Mouse (Mus musculus) embryonic fibroblast, embryonic 13.5 days (primary cell): ENCODE results near the gene Abhd12. TPM values are rescaled to one million over a fixed set of nuclear protein-coding genes. Genes with fewer than 3 reads are reported as not detected.
A peak's percentile ranks its signal among the peaks of the same experiment; 100 is the strongest.
"Not testable (repeated sequence)": the region's sequence is repeated elsewhere in the genome, so short reads cannot be mapped to it uniquely, and the experiment has no call there.

Experiments used
- H3K27ac ChIP-seq: 2 replicates; pipeline ENCODE4 v1.5.1; 2012; ENCODE audit warnings: low read length, control low read depth, inconsistent platforms; ENCODE audit not compliant: insufficient read depth
- H3K4me1 ChIP-seq: 2 replicates; pipeline ENCODE4 v1.6.1; 2011; ENCODE audit warnings: low read length; ENCODE audit not compliant: control insufficient read depth, insufficient read depth
- H3K4me3 ChIP-seq: 2 replicates; pipeline ENCODE4 v1.5.1; 2011; ENCODE audit warnings: mild to moderate bottlenecking, control low read depth, low read length; ENCODE audit not compliant: insufficient read depth
- CTCF ChIP-seq: IDR thresholded peaks from 2 replicates; pipeline ENCODE4 v1.5.1; 2011; ENCODE audit warnings: mild to moderate bottlenecking, control low read depth, low read length, moderate library complexity, borderline replicate concordance; ENCODE audit not compliant: insufficient read depth
- POLR2A ChIP-seq: IDR thresholded peaks from 2 replicates; pipeline ENCODE4 v1.6.1; 2011; ENCODE audit warnings: low read depth, mild to moderate bottlenecking, control low read depth, low read length, moderate library complexity
- polyA plus RNA-seq: library from polyadenylated mRNA; stranded (reverse); fragments of >200 nt; gene quantifications from 2 replicates; pipeline ENCODE4 v1.2.4, GENCODE M21; 2011; ENCODE audit warnings: low read depth; ENCODE audit not compliant: missing spikeins, insufficient read length

Abhd12 gene
- polyA plus RNA-seq, 1 experiment = 47.2 TPM

DNA sequence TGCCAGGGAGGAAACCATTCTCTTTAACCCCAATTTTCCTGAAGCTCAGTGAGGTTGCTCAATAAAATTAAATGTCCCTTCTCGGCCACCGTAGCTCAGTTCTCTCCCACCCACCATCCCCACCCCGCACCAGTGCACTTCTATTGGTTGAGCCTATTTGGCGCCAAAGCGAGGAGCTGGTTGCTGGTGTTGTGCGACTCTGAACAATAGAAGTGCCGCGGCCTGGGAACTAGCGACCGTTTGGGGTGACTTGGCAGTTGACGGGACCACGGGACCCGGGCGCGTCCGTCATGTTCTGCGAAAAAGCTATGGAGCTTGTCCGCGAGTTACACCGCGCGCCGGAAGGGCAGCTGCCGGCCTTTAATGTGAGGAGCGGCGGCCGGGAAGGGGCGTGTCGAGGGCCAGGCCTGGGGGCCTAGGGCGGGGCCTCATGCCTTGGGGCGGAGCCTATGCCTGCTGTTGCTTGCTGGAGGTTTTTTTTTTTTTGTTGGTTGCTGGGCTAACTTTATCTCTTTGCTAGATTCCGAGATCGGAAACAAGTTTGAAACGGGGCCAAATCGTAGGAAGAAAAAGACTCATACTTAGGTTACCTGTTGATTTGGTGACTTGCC lies 5.0 kb upstream of the Abhd12 start:
- Histone ChIP-seq H3K4me3 (peak overlapping the region; percentile 76), H3K4me1 (no peaks in the 10 kb centered on the region), H3K27ac (no peak overlapping the region)
- peak; percentile 43 for TF ChIP-seq POLR2A
- no peak for TF ChIP-seq CTCF

DNA sequence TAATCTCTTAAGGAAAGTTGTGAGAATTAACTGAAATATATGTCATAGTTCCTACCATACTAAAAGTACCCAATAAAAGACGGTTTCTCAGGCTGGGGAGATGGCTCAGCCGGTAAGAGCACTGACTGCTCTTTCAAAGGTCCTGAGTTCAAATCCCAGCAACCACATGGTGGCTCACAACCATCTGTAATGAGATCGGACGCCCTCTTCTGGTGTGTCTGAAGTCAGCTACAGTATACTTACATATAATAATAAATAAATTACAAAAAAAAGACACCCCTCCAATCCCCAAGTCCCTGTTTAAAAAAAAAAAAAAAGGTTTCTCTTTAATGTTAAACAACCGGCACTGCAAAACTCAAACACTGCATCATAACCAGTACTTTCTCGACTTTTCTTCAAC lies 4.3 kb upstream of the Abhd12 start:
- not testable (repeated sequence) for H3K27ac ChIP-seq

GRCm38 (mm10) chr2:150904936-150905450 lies 452 bp upstream of the Abhd12 start, which contains the start of gene Gins1:
TSS of gene Gins1 (plus strand) at chr2:150905400.
- H3K27ac ChIP-seq = peak within 1 kb of the TSS; percentile 53
- peak within 1 kb of the TSS; percentile 64 for H3K4me3 ChIP-seq
- TF ChIP-seq CTCF (no peak), POLR2A (no peak)
- no peaks in the 10 kb centered on the region for H3K4me1 ChIP-seq

More for the DNA sequence above, 4.3 kb upstream of the Abhd12 start:
- not testable (repeated sequence) for H3K4me3 ChIP-seq, H3K4me1 ChIP-seq

DNA sequence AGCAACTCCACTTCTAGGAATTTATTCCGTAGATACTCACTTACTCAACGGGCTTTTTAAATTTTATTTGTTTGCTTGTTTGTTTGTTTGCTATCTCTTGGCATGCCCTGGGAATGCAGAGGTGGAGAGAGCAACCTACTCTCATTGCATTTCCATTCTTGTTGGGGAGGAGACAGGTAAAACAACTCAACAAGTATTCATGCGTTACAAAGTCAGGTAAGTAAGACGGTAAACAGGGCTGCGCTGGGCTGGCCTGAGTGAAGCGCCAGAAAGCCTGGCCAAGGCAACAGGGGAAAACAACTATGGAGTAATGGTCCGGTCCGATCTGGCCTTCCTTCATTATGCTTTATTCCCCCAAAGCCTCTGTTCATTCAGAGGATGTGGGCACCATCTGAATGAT lies 2.2 kb downstream of the Abhd12 start:
- Histone ChIP-seq H3K4me1 (no peaks in the 10 kb centered on the region), H3K4me3 (no peak overlapping the region), H3K27ac (no peak overlapping the region)
- TF ChIP-seq POLR2A = no peak
- no peak for TF ChIP-seq CTCF

DNA sequence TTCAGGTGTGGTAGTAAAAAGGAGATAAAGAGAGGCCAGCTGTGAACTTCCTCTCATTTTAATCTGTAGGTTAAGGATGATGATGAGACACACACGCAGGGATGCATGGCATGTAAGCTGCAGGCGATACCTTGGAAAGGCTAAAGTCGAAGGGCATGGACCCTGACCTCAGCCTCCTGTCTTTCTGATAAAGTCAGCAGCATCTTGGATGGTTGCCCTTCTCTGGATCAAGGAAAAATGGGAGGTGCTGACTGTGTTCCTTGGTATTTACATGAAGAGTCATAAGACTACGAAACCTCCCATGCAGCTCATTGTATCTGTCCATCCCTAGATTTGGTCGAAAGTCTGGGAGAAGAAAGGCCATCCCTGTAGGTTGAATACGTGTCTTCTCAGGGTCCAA lies 4.2 kb downstream of the Abhd12 start:
- Histone ChIP-seq H3K27ac (no peak overlapping the region), H3K4me1 (no peaks in the 10 kb centered on the region), H3K4me3 (no peak overlapping the region)
- TF ChIP-seq CTCF (no peak), POLR2A (no peak)

DNA sequence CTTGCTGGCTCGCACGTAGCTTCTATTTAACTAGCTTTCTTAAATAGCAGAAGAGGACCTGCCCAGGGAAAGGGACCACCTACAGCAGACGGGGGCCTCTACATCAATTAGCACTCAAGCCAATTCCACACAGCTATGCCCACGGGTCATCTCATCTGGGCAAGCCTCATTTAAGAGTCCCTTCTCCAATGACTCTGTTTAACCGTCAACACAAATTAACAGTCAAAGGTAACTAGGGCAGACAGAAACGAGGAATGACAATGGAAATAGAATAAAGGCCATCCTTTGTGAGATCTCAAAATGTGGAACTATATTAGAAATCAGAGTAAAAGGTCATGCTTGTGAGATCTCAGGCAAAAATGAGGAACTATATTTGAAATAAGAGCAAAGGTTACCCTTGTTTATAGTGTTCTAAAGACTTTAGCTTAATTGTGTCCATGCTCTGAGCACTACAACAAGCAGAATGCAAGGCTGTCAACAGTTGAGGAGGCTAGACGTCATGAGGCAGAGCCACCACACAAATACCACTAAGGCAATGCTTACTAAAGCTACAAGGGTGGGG lies 8.8 kb downstream of the Abhd12 start:
- H3K4me3 ChIP-seq = no peak overlapping the region
- H3K4me1 ChIP-seq = no peaks in the 10 kb centered on the region; the same call in 1 of the 2 replicates
- H3K27ac ChIP-seq = no peak overlapping the region
- TF ChIP-seq POLR2A (no peak), CTCF (no peak)

DNA sequence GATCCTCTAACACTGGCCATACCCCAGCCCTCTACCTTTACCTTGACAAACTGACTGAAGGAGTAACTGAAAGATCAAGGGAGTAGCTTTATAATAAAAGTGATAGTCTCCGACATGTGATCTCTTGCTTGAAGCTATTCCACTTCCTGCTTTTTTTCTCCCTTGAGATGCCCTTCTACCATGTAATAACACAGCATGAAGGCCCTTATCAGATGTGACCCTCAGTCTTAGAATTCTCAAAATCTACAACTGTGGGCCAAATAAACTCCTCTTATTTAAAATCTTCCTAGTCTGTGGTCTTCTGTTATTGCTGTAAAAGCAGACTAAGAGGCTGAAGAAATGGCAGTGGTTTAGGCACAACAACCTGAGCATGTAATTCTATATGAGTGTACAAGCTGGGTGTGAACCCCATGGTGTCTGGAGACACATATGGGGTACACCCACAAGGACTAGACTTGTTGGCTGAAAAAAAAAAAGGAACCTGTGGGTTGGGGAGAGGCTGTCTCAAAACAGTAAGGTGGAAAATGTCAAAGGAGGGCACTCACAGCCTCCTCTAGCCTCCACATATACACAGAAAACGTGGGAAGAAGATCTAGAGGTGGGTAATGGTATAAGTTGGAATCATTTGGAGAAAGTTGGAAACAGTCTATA lies 9.8 kb downstream of the Abhd12 start:
- Histone ChIP-seq H3K27ac (no peak overlapping the region), H3K4me1 (no peaks in the 10 kb centered on the region; the same call in 1 of the 2 replicates), H3K4me3 (no peak overlapping the region)
- TF ChIP-seq CTCF = no peak
- TF ChIP-seq POLR2A = no peak

DNA sequence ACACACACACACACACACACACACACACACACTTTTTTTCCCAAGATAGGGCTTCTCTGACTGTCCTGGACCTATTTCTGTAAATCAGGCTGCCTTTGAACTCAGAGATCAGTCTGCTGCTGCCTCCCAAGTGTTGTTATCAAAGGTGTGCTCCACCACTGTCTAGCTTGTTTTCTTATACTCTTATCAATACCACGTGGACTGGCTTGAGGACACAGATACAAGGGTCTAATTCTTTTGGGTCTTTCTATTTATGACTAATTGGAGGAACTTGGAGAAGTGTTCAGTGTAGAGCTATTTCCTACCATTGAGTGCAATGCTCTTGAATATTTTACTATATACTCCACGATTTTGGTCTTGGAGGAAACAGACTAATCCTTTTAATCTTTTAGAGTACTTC lies 17.2 kb downstream of the Abhd12 start:
- no peak overlapping the region for H3K4me3 ChIP-seq
- H3K4me1 ChIP-seq = no peaks in the 10 kb centered on the region
- no peak overlapping the region for H3K27ac ChIP-seq
- TF ChIP-seq CTCF (no peak), POLR2A (no peak)

- TF ChIP-seq CTCF (no peak), POLR2A (no peak)
- Histone ChIP-seq H3K27ac (no peak overlapping the region), H3K4me1 (no peaks in the 10 kb centered on the region), H3K4me3 (no peak overlapping the region)
Observed at GRCm38 (mm10) chr2:150886315-150886714, 18.2 kb downstream of the Abhd12 start.

- H3K4me1 ChIP-seq = no peaks in the 10 kb centered on the region
- H3K27ac ChIP-seq = no peak overlapping the region
- H3K4me3 ChIP-seq = no peak overlapping the region
- TF ChIP-seq CTCF (no peak), POLR2A (no peak)
Observed at GRCm38 (mm10) chr2:150885814-150886213, 18.7 kb downstream of the Abhd12 start.
